Mouse (Mus musculus) liver, embryonic 14.5 days (tissue): ENCODE results near the gene Dll4. TPM values are rescaled to one million over a fixed set of nuclear protein-coding genes. Genes with fewer than 3 reads are reported as not detected.

Experiments used
- ATAC-seq: fragments of 200-750 bp; cut with Nextera tagmentation; 2 replicates; pipeline ENCODE4 v1.8.0; 2017; ENCODE audit warnings: moderate number of reproducible peaks, mild to moderate bottlenecking, moderate library complexity; ENCODE audit not compliant: insufficient read depth
- DNase-seq, 3 experiments: peaks; one replicate each; pipeline ENCODE4 v3.0.0-alpha.2; 2012 to 2013; ENCODE audit warnings: low read depth in 3 of 3, low spot score in 3 of 3
- H3K27ac ChIP-seq: fragments of 300-500 bp; sonication (generic); 2 replicates; pipeline ENCODE4 v1.5.1; 2014; ENCODE audit warnings: moderate library complexity, mild to moderate bottlenecking, control low read depth, inconsistent platforms
- H3K27me3 ChIP-seq: fragments of 300-500 bp; sonication (generic); 2 replicates; pipeline ENCODE4 v1.6.1; 2014; ENCODE audit warnings: mild to moderate bottlenecking, low read length, moderate library complexity; ENCODE audit not compliant: control insufficient read depth, insufficient read depth
- H3K36me3 ChIP-seq: fragments of 300-500 bp; sonication (generic); replicated peaks from 2 replicates; pipeline ENCODE4 v1.6.1; 2014; ENCODE audit warnings: low read depth; ENCODE audit not compliant: control insufficient read depth, insufficient read depth
- H3K4me1 ChIP-seq, 2 experiments: fragments of 200-500 bp in 1 of 2; fragments of 300-500 bp in 1 of 2; sonication (generic) in 1 of 2; replicated peaks; 2 replicates each; pipeline ENCODE4 v1.6.1; 2012 to 2014; ENCODE audit warnings: antibody characterized with exemption in 1 of 2, inconsistent platforms in 1 of 2, low read length in 1 of 2; ENCODE audit not compliant: control insufficient read depth in 2 of 2, insufficient read depth in 2 of 2
- H3K4me2 ChIP-seq: fragments of 300-500 bp; sonication (generic); 2 replicates; pipeline ENCODE4 v1.6.1; 2014; ENCODE audit warnings: low read depth, mild to moderate bottlenecking, control low read depth, moderate library complexity
- H3K4me3 ChIP-seq, 2 experiments: fragments of 200-500 bp in 1 of 2; fragments of 300-500 bp in 1 of 2; sonication (generic) in 1 of 2; 2 replicates each; pipeline ENCODE4 v1.5.1; 2012 to 2014; ENCODE audit warnings: low read depth in 2 of 2, low read length in 2 of 2, mild to moderate bottlenecking in 2 of 2, control low read depth in 1 of 2, inconsistent platforms in 1 of 2, moderate library complexity in 1 of 2; ENCODE audit not compliant: insufficient read depth in 1 of 2
- H3K9ac ChIP-seq: fragments of 300-500 bp; sonication (generic); replicated peaks from 2 replicates; pipeline ENCODE4 v1.6.1; 2014; ENCODE audit warnings: mild to moderate bottlenecking, control low read depth, moderate library complexity
- H3K9me3 ChIP-seq: fragments of 300-500 bp; sonication (generic); 2 replicates; pipeline ENCODE4 v1.6.1; 2016; ENCODE audit warnings: low read length, mixed read lengths; ENCODE audit not compliant: control insufficient read depth
- CTCF ChIP-seq: IDR thresholded peaks from 2 replicates; pipeline ENCODE4 v1.5.1; 2016; ENCODE audit warnings: antibody characterized with exemption, low read depth, control low read depth
- EP300 ChIP-seq: IDR thresholded peaks from 2 replicates; pipeline ENCODE4 v1.6.1; 2016; ENCODE audit warnings: antibody characterized with exemption, low read depth
- WGBS: fragments of 180-500 bp; shearing (Covaris S2); extraction: QIAGEN DNeasy Blood & Tissue Kit; methylation state at CpG from one replicate; pipeline ENCODE4 v1.1.7; 2014; ENCODE audit not compliant: insufficient replicate concordance; 5-methylcytosine and 5-hydroxymethylcytosine counted together
- polyA plus RNA-seq, 2 experiments: library from polyadenylated mRNA; depleted of rRNA in 1 of 2; stranded (reverse) in 1 of 2; unstranded in 1 of 2; fragments of >200 nt; fragmentation: Nextera tagmentation in 1 of 2; extraction: Ambion mirVana in 1 of 2; gene quantifications; 2 replicates each; pipeline versions ENCODE4 v1.2.1 to v1.2.3; 2012 to 2014

The Dll4 gene
- polyA plus RNA-seq, 2 experiments = 0.86 to 1.4 TPM

DNA sequence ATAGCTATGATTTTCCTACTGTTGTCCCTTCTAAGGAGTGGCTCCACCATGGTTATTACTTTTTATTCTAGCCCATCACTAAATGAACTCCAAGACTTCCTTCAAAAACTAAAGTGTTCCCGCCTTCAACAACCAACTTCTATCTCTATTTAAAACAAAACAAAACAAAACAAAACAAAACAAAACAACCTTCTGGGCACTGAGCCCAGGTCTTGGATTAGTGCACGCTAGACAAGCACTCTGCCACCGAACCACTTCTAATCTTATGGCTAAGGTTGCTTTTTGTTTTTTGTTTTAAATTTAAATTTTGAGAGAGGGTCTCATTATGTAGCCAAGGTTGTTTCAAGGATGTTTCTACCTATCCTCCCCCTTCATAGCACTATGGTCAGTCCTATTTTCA lies 52.2 kb downstream of the Dll4 start:
- no peak overlapping the region for H3K4me3 ChIP-seq
- no peak overlapping the region for H3K9ac ChIP-seq
- ATAC-seq (no peak), DNase-seq (no peak)
- H3K4me1 ChIP-seq = no peaks in the 10 kb centered on the region
- 77% methylated on average over 3 of the region's 3 CpGs for WGBS
- no peak overlapping the region for H3K27ac ChIP-seq
- H3K36me3 ChIP-seq = peaks cover 46% of the 10 kb centered on the region
- H3K27me3 ChIP-seq = no peaks in the 10 kb centered on the region
- no peak overlapping the region for H3K4me2 ChIP-seq
- no peaks in the 10 kb centered on the region for H3K9me3 ChIP-seq
- TF ChIP-seq CTCF = no peak
- TF ChIP-seq EP300 = no peak

GRCm38 (mm10) chr2:119379455-119379854 lies 53.9 kb downstream of the Dll4 start:
- no peak overlapping the region for H3K4me2 ChIP-seq
- no peaks in the 10 kb centered on the region for H3K4me1 ChIP-seq
- H3K4me3 ChIP-seq = no peak overlapping the region
- H3K9ac ChIP-seq = no peak overlapping the region
- no peaks in the 10 kb centered on the region for H3K27me3 ChIP-seq
- TF ChIP-seq EP300 (no peak), CTCF (no peak)
- DNase-seq (no peak), ATAC-seq (no peak)
- no peaks in the 10 kb centered on the region for H3K9me3 ChIP-seq
- no peak overlapping the region for H3K27ac ChIP-seq
- WGBS = 76% methylated on average over 3 of the region's 3 CpGs
- peaks cover 44% of the 10 kb centered on the region for H3K36me3 ChIP-seq

Other genes with a start within 250 kb of the Dll4 start
- gene Rad51, start 213.0 kb upstream of the Dll4 start, polyA plus RNA-seq (2012; rRNA removed) = 20.4 and 28.7 TPM in 2 replicates
- 33.9 and 35.7 TPM in 2 replicates for gene Rad51, start 213.0 kb upstream of the Dll4 start, polyA plus RNA-seq (2014; fragmentation: Nextera tagmentation; extraction: Ambion mirVana)
- 15.0 and 22.8 TPM in 2 replicates for gene Rmdn3, start 168.8 kb upstream of the Dll4 start, polyA plus RNA-seq (2012; rRNA removed)
- 42.2 and 47.6 TPM in 2 replicates for gene Rmdn3, start 168.8 kb upstream of the Dll4 start, polyA plus RNA-seq (2014; fragmentation: Nextera tagmentation; extraction: Ambion mirVana)
- gene Gchfr, start 158.0 kb upstream of the Dll4 start, polyA plus RNA-seq (2012; rRNA removed) = 35.4 and 59.7 TPM in 2 replicates
- 75.9 and 80.3 TPM in 2 replicates for gene Gchfr, start 158.0 kb upstream of the Dll4 start, polyA plus RNA-seq (2014; fragmentation: Nextera tagmentation; extraction: Ambion mirVana)
- not detected in 2 replicates for gene Gm14137, start 151.3 kb upstream of the Dll4 start, polyA plus RNA-seq (2012; rRNA removed)
- gene Gm14137, start 151.3 kb upstream of the Dll4 start, polyA plus RNA-seq (2014; fragmentation: Nextera tagmentation; extraction: Ambion mirVana) = 0.05 TPM in 1 of 2 replicates, not detected in the other
- gene Zfyve19, start 117.2 kb upstream of the Dll4 start, polyA plus RNA-seq (2012; rRNA removed) = 19.4 and 20.5 TPM in 2 replicates
- 16.4 and 18.2 TPM in 2 replicates for gene Zfyve19, start 117.2 kb upstream of the Dll4 start, polyA plus RNA-seq (2014; fragmentation: Nextera tagmentation; extraction: Ambion mirVana)
- gene Dnajc17, start 117.0 kb upstream of the Dll4 start, polyA plus RNA-seq (2012; rRNA removed) = 4.6 and 9.5 TPM in 2 replicates
- gene Dnajc17, start 117.0 kb upstream of the Dll4 start, polyA plus RNA-seq (2014; fragmentation: Nextera tagmentation; extraction: Ambion mirVana) = 5.4 and 6.9 TPM in 2 replicates
- not detected in 2 replicates for gene Ppp1r14d, start 95.9 kb upstream of the Dll4 start, polyA plus RNA-seq (2012; rRNA removed)
- gene Ppp1r14d, start 95.9 kb upstream of the Dll4 start, polyA plus RNA-seq (2014; fragmentation: Nextera tagmentation; extraction: Ambion mirVana) = not detected in 2 replicates
- 0.11 and 0.27 TPM in 2 replicates for gene Spint1, start 88.4 kb upstream of the Dll4 start, polyA plus RNA-seq (2012; rRNA removed)
- 0.11 and 0.13 TPM in 2 replicates for gene Spint1, start 88.4 kb upstream of the Dll4 start, polyA plus RNA-seq (2014; fragmentation: Nextera tagmentation; extraction: Ambion mirVana)
- gene Rhov, start 54.5 kb upstream of the Dll4 start, polyA plus RNA-seq (2012; rRNA removed) = 0.02 TPM in 1 of 2 replicates, not detected in the other
- gene Rhov, start 54.5 kb upstream of the Dll4 start, polyA plus RNA-seq (2014; fragmentation: Nextera tagmentation; extraction: Ambion mirVana) = not detected in 2 replicates
- gene Vps18, start 37.0 kb upstream of the Dll4 start, polyA plus RNA-seq (2012; rRNA removed) = 3.2 and 3.4 TPM in 2 replicates
- 3.2 and 3.5 TPM in 2 replicates for gene Vps18, start 37.0 kb upstream of the Dll4 start, polyA plus RNA-seq (2014; fragmentation: Nextera tagmentation; extraction: Ambion mirVana)
- 0.56 and 1.2 TPM in 2 replicates for gene Chac1, start 25.4 kb downstream of the Dll4 start, polyA plus RNA-seq (2012; rRNA removed)
- 0.29 and 1.7 TPM in 2 replicates for gene Chac1, start 25.4 kb downstream of the Dll4 start, polyA plus RNA-seq (2014; fragmentation: Nextera tagmentation; extraction: Ambion mirVana)
- gene Ino80, start 151.9 kb downstream of the Dll4 start, polyA plus RNA-seq (2012; rRNA removed) = 3.3 and 4.4 TPM in 2 replicates
- gene Ino80, start 151.9 kb downstream of the Dll4 start, polyA plus RNA-seq (2014; fragmentation: Nextera tagmentation; extraction: Ambion mirVana) = 1.8 and 2.0 TPM in 2 replicates
- 0.11 and 0.12 TPM in 2 replicates for gene Exd1, start 221.8 kb downstream of the Dll4 start, polyA plus RNA-seq (2012; rRNA removed)
- gene Exd1, start 221.8 kb downstream of the Dll4 start, polyA plus RNA-seq (2014; fragmentation: Nextera tagmentation; extraction: Ambion mirVana) = 0.14 and 0.15 TPM in 2 replicates
- gene Chp1, start 221.9 kb downstream of the Dll4 start, polyA plus RNA-seq (2012; rRNA removed) = 28.1 and 31.3 TPM in 2 replicates
- 47.5 and 49.3 TPM in 2 replicates for gene Chp1, start 221.9 kb downstream of the Dll4 start, polyA plus RNA-seq (2014; fragmentation: Nextera tagmentation; extraction: Ambion mirVana)